Mouse (Mus musculus): ENCODE measurements around the gene Eprs. TPM values are rescaled to one million over a fixed set of nuclear protein-coding genes. Genes with fewer than 3 reads are reported as not detected.

Gene Eprs
- polyA plus RNA-seq, 1 experiment from 2014 or later = 147 TPM

DNA sequence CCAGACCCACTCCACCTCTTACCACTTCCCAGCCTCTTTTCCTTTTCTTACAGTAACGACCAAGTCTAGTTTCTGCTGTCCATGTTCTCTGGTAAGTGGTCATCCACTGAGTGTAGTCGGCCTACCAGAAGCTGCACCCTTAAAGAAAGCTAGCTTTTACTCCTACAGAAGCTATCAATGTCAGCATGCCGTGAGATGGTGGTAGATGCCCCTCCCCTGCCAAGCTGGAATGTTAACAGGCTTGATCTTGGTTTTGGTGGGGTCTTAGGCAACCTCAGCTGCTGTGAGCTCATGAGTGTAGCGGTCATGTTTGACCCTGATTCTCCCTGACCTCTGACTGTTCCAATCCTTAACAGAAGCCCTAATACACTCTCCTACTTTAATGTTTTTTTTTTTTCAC lies 4.6 kb upstream of the Eprs start:
- no peak overlapping the region for H3K4me2 ChIP-seq
- H3K27me3 ChIP-seq (ENCODE audit: insufficient read depth, low read length) = no peaks in the 10 kb centered on the region
- H3K36me3 ChIP-seq (ENCODE audit: insufficient read depth) = peaks cover 37% of the 10 kb centered on the region
- 82% methylated on average over 4 of the region's 4 CpGs for WGBS
- H3K9ac ChIP-seq = no peak overlapping the region
- no peaks in the 10 kb centered on the region for H3K4me1 ChIP-seq (ENCODE audit: insufficient read depth)
- no peak for TF ChIP-seq CTCF (IDR thresholded peaks at IDR 0.05; ENCODE audit: low read depth)
- H3K4me3 ChIP-seq (ENCODE audit: low read depth, low read length) = no peak overlapping the region
- H3K9me3 ChIP-seq (ENCODE audit: low read depth, low read length) = no peaks in the 10 kb centered on the region
- ATAC-seq (ENCODE audit: insufficient read depth) = no peak
- H3K27ac ChIP-seq (ENCODE audit: low read depth) = no peak overlapping the region
- no peak for DNase-seq

- WGBS = under 1% methylated on average over 22 of the region's 22 CpGs
- Histone ChIP-seq H3K4me1 (ENCODE audit: insufficient read depth) (peaks cover 9% of the 10 kb centered on the region; the same call in 1 of the 2 replicates), H3K9me3 (ENCODE audit: low read depth, low read length) (no peaks in the 10 kb centered on the region), H3K36me3 (ENCODE audit: insufficient read depth) (peaks cover 22% of the 10 kb centered on the region), H3K4me3 (ENCODE audit: low read depth, low read length) (peak overlapping the region; percentile 99), H3K9ac (peak overlapping the region; percentile 91), H3K27me3 (ENCODE audit: insufficient read depth, low read length) (no peaks in the 10 kb centered on the region), H3K4me2 (peak overlapping the region; percentile 92), H3K27ac (ENCODE audit: low read depth) (peak overlapping the region; percentile 95)
- ATAC-seq (ENCODE audit: insufficient read depth) (peak; percentile 65), DNase-seq (peak; percentile 83)
- TF ChIP-seq CTCF (IDR thresholded peaks at IDR 0.05; ENCODE audit: low read depth) = no peak
Measured at GRCm38 (mm10) chr1:185363526-185364182, 810 bp downstream of the Eprs start.

DNA sequence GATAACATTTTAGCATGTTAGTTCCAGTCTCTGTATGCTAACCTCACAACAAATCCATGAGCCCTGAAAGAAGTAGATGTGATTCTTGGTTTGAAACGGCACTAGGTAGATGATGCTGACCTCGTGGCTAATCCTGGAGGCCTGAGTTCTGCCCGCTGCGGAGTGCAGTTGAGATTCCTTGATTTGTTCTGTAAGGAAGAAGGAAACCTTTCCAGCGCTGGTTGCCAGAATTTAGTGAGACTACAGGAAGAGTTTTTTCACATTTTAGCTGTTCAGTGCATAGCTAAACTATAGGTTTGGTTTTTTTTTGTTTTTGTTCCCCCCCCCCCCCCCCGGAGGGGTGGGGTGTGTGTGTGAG lies 1.3 kb downstream of the Eprs start:
- H3K4me3 ChIP-seq (ENCODE audit: low read depth, low read length) = peak overlapping the region; percentile 99
- H3K4me2 ChIP-seq = peak overlapping the region; percentile 92
- no peak overlapping the region for H3K27ac ChIP-seq (ENCODE audit: low read depth)
- DNase-seq (no peak), ATAC-seq (ENCODE audit: insufficient read depth) (no peak)
- WGBS = 41% methylated on average over 6 of the region's 6 CpGs
- H3K9me3 ChIP-seq (ENCODE audit: low read depth, low read length) = no peaks in the 10 kb centered on the region
- no peak for TF ChIP-seq CTCF (IDR thresholded peaks at IDR 0.05; ENCODE audit: low read depth)
- peaks cover 26% of the 10 kb centered on the region for H3K36me3 ChIP-seq (ENCODE audit: insufficient read depth)
- peaks cover 9% of the 10 kb centered on the region; the same call in 1 of the 2 replicates for H3K4me1 ChIP-seq (ENCODE audit: insufficient read depth)
- no peaks in the 10 kb centered on the region for H3K27me3 ChIP-seq (ENCODE audit: insufficient read depth, low read length)
- H3K9ac ChIP-seq = peak overlapping the region; percentile 91

- no peak overlapping the region for H3K4me3 ChIP-seq (ENCODE audit: low read depth, low read length)
- no peak overlapping the region for H3K27ac ChIP-seq (ENCODE audit: low read depth)
- no peak for ATAC-seq (ENCODE audit: insufficient read depth)
- H3K4me2 ChIP-seq = no peak overlapping the region
- H3K36me3 ChIP-seq (ENCODE audit: insufficient read depth) = peaks cover 52% of the 10 kb centered on the region
- 88% methylated on average over 6 of the region's 6 CpGs for WGBS
- H3K4me1 ChIP-seq (ENCODE audit: insufficient read depth) = peaks cover 9% of the 10 kb centered on the region; the same call in 1 of the 2 replicates
- no peak overlapping the region for H3K9ac ChIP-seq
- no peak for TF ChIP-seq CTCF (IDR thresholded peaks at IDR 0.05; ENCODE audit: low read depth)
- no peaks in the 10 kb centered on the region for H3K27me3 ChIP-seq (ENCODE audit: insufficient read depth, low read length)
- no peaks in the 10 kb centered on the region for H3K9me3 ChIP-seq (ENCODE audit: low read depth, low read length)
- DNase-seq = no peak
Measured at GRCm38 (mm10) chr1:185367383-185367782, 4.5 kb downstream of the Eprs start.

DNA sequence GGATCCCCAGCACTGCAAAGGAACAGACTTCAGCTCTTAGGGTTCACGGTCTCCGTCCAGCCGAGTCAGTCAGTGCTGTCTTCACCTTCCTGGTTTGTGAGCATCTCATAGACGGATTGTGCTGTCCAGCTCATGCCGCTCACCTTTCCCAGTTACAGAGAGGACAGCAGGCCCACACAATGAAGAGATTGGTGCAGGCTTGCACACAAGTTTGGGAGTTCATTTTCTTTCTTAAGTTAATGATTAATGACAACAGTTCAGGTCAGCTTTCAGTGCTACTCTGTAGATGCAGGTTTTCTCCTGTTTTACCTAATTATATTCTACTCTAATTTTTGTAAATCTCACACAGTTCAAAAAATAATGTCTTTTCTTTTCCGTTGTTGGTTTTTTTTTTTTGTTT lies 7.1 kb downstream of the Eprs start:
- Histone ChIP-seq H3K4me1 (ENCODE audit: insufficient read depth) (0 out of 2 replicates have a peak, but pooled peaks cover 3% of the 10 kb centered on the region), H3K36me3 (ENCODE audit: insufficient read depth) (peaks cover 76% of the 10 kb centered on the region), H3K27ac (ENCODE audit: low read depth) (no peak overlapping the region), H3K9me3 (ENCODE audit: low read depth, low read length) (no peaks in the 10 kb centered on the region), H3K27me3 (ENCODE audit: insufficient read depth, low read length) (no peaks in the 10 kb centered on the region), H3K4me2 (no peak overlapping the region), H3K4me3 (ENCODE audit: low read depth, low read length) (no peak overlapping the region), H3K9ac (no peak overlapping the region)
- no peak for ATAC-seq (ENCODE audit: insufficient read depth)
- DNase-seq = no peak
- no peak for TF ChIP-seq CTCF (IDR thresholded peaks at IDR 0.05; ENCODE audit: low read depth)
- 93% methylated on average over 6 of the region's 6 CpGs for WGBS

DNA sequence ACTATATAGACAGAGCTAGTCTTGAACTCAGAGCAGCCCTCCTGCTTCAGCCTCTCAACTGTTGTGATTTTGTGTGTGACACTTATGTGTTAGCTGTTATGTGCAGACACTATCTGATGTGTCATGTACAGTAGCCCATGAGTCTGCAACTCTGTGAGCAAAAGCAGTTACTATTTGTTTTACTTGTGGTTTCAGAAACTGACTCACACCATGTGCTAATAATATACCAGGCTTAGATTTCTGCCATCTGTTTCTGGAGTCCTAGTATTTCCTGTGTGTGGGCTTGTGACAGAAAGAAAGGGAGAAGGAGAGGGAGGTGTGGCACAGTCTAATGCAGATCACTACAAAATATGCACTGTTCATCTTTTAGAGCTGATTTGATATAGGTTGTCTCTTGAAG lies 13.5 kb downstream of the Eprs start:
- ATAC-seq (ENCODE audit: insufficient read depth) (no peak), DNase-seq (no peak)
- Histone ChIP-seq H3K27ac (ENCODE audit: low read depth) (no peak overlapping the region), H3K27me3 (ENCODE audit: insufficient read depth, low read length) (no peaks in the 10 kb centered on the region), H3K4me2 (no peak overlapping the region), H3K36me3 (ENCODE audit: insufficient read depth) (peaks cover 97% of the 10 kb centered on the region), H3K4me1 (ENCODE audit: insufficient read depth) (no peaks in the 10 kb centered on the region), H3K9ac (no peak overlapping the region), H3K9me3 (ENCODE audit: low read depth, low read length) (no peaks in the 10 kb centered on the region), H3K4me3 (ENCODE audit: low read depth, low read length) (no peak overlapping the region)
- no peak for TF ChIP-seq CTCF (IDR thresholded peaks at IDR 0.05; ENCODE audit: low read depth)

DNA sequence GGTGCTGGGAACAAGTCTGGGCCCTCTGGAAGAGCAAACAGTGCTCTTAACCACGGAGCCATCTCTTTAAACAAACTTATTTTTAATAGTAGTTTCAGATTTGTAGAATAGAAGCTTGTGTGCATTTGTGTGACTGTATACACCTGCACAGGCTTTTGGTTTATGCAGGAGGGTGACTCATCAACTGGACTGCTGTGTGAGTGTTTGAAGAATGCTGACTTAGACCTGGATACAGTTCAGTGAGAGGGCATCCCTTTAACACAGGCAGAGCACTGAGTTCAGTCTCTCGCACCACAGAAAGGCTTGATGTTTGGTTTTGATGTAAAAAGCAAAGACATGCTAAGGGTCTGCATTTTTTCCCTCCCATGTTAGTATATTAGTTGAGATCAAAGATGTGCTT lies 14.6 kb downstream of the Eprs start:
- peaks cover 95% of the 10 kb centered on the region for H3K36me3 ChIP-seq (ENCODE audit: insufficient read depth)
- H3K27me3 ChIP-seq (ENCODE audit: insufficient read depth, low read length) = no peaks in the 10 kb centered on the region
- TF ChIP-seq CTCF (IDR thresholded peaks at IDR 0.05; ENCODE audit: low read depth) = no peak
- H3K4me1 ChIP-seq (ENCODE audit: insufficient read depth) = no peaks in the 10 kb centered on the region
- ATAC-seq (ENCODE audit: insufficient read depth) (no peak), DNase-seq (no peak)
- no peak overlapping the region for H3K4me3 ChIP-seq (ENCODE audit: low read depth, low read length)
- H3K27ac ChIP-seq (ENCODE audit: low read depth) = no peak overlapping the region
- H3K9ac ChIP-seq = no peak overlapping the region
- H3K9me3 ChIP-seq (ENCODE audit: low read depth, low read length) = no peaks in the 10 kb centered on the region
- H3K4me2 ChIP-seq = no peak overlapping the region
- WGBS = 88% methylated on average over 2 of the region's 2 CpGs

All from lung, embryonic 14.5 days (tissue).